Mouse (Mus musculus): ENCODE measurements around the gene Dstyk.

DNA sequence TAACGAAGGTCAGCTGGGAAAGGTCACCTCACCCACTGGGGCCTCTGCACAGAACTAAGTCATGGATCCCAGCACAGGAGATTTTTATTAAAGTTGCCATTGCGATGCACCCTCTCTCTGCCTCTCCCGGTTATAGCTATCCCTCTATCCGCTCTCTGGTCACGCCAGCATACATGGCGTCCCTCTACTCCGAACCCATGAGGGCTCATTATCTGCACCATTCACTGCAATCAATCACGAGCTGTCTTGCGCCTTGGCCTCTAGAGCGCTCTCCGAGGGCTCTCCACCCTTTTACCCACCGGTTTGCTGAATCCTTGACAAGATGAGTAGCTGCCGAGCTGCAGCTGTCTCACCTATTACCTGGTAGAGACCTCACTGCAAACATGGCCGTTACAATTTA lies 32.1 kb upstream of the Dstyk start:
- TF ChIP-seq ZC3H11A (IDR thresholded peaks at IDR 0.05; ENCODE audit: low read depth, low read length) (no peak), EP300 (IDR thresholded peaks at IDR 0.05; ENCODE audit: low read length) (no peak)

Data from CH12.LX (cell line).